Mouse (Mus musculus) kidney, adult 10 weeks (tissue): ENCODE measurements around the gene Plod3. TPM values are rescaled to one million over a fixed set of nuclear protein-coding genes. Genes with fewer than 3 reads are reported as not detected.

Experiments
- polyA plus RNA-seq: library from polyadenylated mRNA; stranded (reverse); fragments of 350-450 nt; fragmentation: Illumina TruSeq; extraction: RNeasy Lipid Tissue Mini Kit (QIAGEN cat#74804); gene quantifications from one replicate; pipeline ENCODE4 v1.2.3, GENCODE M21; 2014; ENCODE audit warnings: low read depth, low replicate concordance

Gene Plod3
- 1.3 TPM for polyA plus RNA-seq

GRCm38 (mm10) chr5:136986695-136987137, at the start of gene Plod3:
Gene Plod3, plus strand, starts transcription at chr5:136987019.

GRCm38 (mm10) chr5:136953015-136953414, 33.8 kb upstream of the Plod3 start, which contains the start of gene Fis1:
Gene Fis1, plus strand, starts transcription at chr5:136953275.

GRCm38 (mm10) chr5:136966331-136966730, 20.5 kb upstream of the Plod3 start, which contains the start of gene Cldn15:
Gene Cldn15, plus strand, starts transcription at chr5:136966616.

GRCm38 (mm10) chr5:136987934-136988271, 1.1 kb downstream of the Plod3 start, which contains the start of gene Znhit1:
Gene Znhit1, minus strand, starts transcription at chr5:136988021.

GRCm38 (mm10) chr5:137026092-137026491, 39.3 kb downstream of the Plod3 start, which contains the start of gene Vgf:
Gene Vgf, plus strand, starts transcription at chr5:137026392.

GRCm38 (mm10) chr5:137045402-137046323, 58.8 kb downstream of the Plod3 start, which contains the start of gene Ap1s1:
Gene Ap1s1, minus strand, starts transcription at chr5:137046135.

Other genes with a start within 250 kb of the Plod3 start
- gene Col26a1, start 103.8 kb upstream of the Plod3 start, polyA plus RNA-seq = 0.32 TPM
- gene Ift22, start 78.9 kb upstream of the Plod3 start, polyA plus RNA-seq = 6.5 TPM
- gene Fis1, start 33.7 kb upstream of the Plod3 start, polyA plus RNA-seq = 9.4 TPM
- 4.0 TPM for gene Cldn15, start 20.4 kb upstream of the Plod3 start, polyA plus RNA-seq
- gene Znhit1, start 1.0 kb downstream of the Plod3 start, polyA plus RNA-seq = 3.6 TPM
- gene Vgf, start 39.4 kb downstream of the Plod3 start, polyA plus RNA-seq = not detected
- gene Ap1s1, start 59.1 kb downstream of the Plod3 start, polyA plus RNA-seq = 18.8 TPM
- gene Serpine1, start 85.2 kb downstream of the Plod3 start, polyA plus RNA-seq = 1.3 TPM
- 15.4 TPM for gene Trim56, start 129.2 kb downstream of the Plod3 start, polyA plus RNA-seq
- gene Muc3, start 162.3 kb downstream of the Plod3 start, polyA plus RNA-seq = not detected
- not detected for gene Muc3a, start 225.4 kb downstream of the Plod3 start, polyA plus RNA-seq